Mouse (Mus musculus) heart, embryonic 10.5 days (tissue): ENCODE measurements at regions not wholly inside any gene's neighbourhood (a gene's known extent, or its start where the extent isn't known, plus 50 kb on each side); places are given as distances from the start of the nearest gene placed in this dataset.

Source experiments
- DNase-seq: peaks from one replicate; pipeline ENCODE4 v3.0.0-alpha.2; 2017; ENCODE audit warnings: low spot score
- H3K27ac ChIP-seq: fragments of 300-500 bp; sonication (generic); 2 replicates; pipeline ENCODE4 v1.5.1; 2016; ENCODE audit warnings: mild to moderate bottlenecking
- H3K27me3 ChIP-seq: fragments of 300-500 bp; sonication (generic); 2 replicates; pipeline ENCODE4 v1.6.1; 2016; ENCODE audit warnings: mild to moderate bottlenecking; ENCODE audit not compliant: poor library complexity, insufficient read depth, severe bottlenecking
- H3K36me3 ChIP-seq: fragments of 300-500 bp; sonication (generic); 2 replicates; pipeline ENCODE4 v1.6.1; 2016; ENCODE audit warnings: mild to moderate bottlenecking, moderate library complexity
- H3K4me1 ChIP-seq: fragments of 300-500 bp; sonication (generic); 2 replicates; pipeline ENCODE4 v1.6.1; 2016; ENCODE audit warnings: mild to moderate bottlenecking
- H3K4me3 ChIP-seq: fragments of 300-500 bp; sonication (generic); 2 replicates; pipeline ENCODE4 v1.5.1; 2016; ENCODE audit warnings: mild to moderate bottlenecking, moderate library complexity
- H3K9me3 ChIP-seq: fragments of 300-500 bp; sonication (generic); 2 replicates; pipeline ENCODE4 v1.6.1; 2016; ENCODE audit warnings: mild to moderate bottlenecking, moderate library complexity
- WGBS: fragments of 180-500 bp; shearing (Covaris S2); methylation state at CpG from one replicate; pipeline ENCODE4 v1.1.7; 2016; 5-methylcytosine and 5-hydroxymethylcytosine counted together

DNA sequence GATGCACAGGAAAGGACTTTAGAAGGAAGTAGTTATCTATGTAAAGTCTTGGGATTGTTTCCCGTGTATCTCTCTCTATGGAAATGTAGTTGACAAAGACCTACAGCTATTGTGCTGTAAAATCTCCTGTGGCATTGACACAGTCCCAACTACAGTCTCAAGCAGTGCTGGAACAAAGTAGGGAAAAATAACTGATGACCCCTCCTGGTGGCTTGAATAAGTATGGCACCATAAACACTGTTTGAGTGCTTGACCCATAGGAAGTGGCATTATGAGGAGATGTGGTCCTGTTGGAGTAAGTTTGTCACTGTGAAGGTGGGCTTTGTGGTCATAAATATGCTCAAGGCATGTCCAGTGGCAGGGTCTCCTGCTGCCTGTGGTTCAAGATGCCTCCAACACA, 928.4 kb upstream of the Mms22l start:
- Histone ChIP-seq H3K36me3 (no peaks in the 10 kb centered on the region), H3K27me3 (no peaks in the 10 kb centered on the region), H3K27ac (no peak overlapping the region), H3K9me3 (no peaks in the 10 kb centered on the region), H3K4me1 (no peaks in the 10 kb centered on the region), H3K4me3 (no peak overlapping the region)
- 58% methylated on average over 1 of the region's 1 CpGs for WGBS
- no peak for DNase-seq

DNA sequence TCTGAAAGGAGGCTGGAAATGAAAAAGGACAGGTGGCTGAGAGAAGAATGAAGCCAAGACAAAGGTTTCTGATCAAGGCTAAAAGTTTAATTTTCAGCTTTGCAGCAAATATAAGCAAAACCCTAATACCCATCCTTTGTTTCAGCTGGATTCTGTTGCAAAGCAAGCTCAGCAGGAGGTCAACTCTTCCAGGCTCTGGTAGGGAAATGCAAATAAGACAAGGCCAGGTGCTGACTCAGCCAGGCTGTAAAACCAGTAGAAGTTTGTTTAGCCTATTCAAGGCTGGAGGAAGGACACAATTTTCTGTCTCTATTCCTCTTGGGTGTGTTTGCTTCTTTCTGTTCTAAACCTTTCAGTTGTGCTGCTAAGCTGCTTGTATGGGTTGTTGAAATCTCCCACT, 923.2 kb upstream of the Mms22l start:
- Histone ChIP-seq H3K9me3 (no peaks in the 10 kb centered on the region), H3K27me3 (no peaks in the 10 kb centered on the region), H3K36me3 (no peaks in the 10 kb centered on the region), H3K27ac (no peak overlapping the region), H3K4me1 (no peaks in the 10 kb centered on the region), H3K4me3 (no peak overlapping the region)
- DNase-seq, result no peak

DNA sequence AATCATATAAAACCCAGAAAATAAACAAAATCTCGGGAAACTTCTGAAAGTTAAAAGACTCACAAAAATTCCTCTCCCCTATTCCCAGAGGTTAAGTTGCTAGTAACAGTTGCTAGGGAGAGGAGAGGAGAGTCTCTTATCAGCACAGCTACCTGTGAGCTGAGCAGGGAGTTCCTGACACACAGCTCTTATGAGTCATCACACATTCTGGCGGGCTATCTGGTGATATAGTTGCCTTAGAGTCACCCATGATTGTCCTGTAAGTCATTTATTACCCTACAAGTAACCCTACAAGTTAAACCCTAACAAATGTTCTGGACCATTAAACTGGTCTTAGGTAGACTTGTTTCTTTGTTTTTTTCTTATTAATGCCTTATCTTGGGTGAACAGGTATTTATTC, 908.8 kb upstream of the Mms22l start:
- Histone ChIP-seq H3K9me3 (no peaks in the 10 kb centered on the region), H3K27me3 (no peaks in the 10 kb centered on the region), H3K4me1 (no peaks in the 10 kb centered on the region), H3K4me3 (no peak overlapping the region), H3K36me3 (no peaks in the 10 kb centered on the region), H3K27ac (no peak overlapping the region)
- no peak for DNase-seq
- 11% methylated on average over 2 of the region's 2 CpGs for WGBS

DNA sequence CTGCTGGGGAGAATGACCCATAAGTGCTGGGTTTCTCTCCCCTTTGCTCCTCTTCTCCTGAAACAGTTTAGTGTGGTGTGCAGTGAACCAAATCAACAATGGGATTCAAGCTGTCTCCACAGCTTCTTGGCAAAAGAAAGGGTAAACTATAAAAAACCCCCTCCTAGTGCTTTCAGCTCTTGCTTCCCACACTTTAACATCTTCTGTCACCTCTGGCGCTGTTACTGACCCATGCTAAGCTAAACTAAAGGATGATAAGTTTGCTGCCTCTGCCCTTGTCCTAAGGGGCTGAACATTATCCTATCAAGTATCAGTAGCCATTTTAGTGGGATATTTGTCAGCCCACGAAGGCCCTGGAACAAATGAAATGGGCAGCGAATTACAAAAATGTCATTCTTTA, 905.4 kb upstream of the Mms22l start:
- no peak for DNase-seq
- Histone ChIP-seq H3K4me3 (no peak overlapping the region), H3K27me3 (no peaks in the 10 kb centered on the region), H3K4me1 (no peaks in the 10 kb centered on the region), H3K27ac (no peak overlapping the region), H3K9me3 (no peaks in the 10 kb centered on the region), H3K36me3 (no peaks in the 10 kb centered on the region)
- WGBS, result 64% methylated on average over 3 of the region's 3 CpGs

DNA sequence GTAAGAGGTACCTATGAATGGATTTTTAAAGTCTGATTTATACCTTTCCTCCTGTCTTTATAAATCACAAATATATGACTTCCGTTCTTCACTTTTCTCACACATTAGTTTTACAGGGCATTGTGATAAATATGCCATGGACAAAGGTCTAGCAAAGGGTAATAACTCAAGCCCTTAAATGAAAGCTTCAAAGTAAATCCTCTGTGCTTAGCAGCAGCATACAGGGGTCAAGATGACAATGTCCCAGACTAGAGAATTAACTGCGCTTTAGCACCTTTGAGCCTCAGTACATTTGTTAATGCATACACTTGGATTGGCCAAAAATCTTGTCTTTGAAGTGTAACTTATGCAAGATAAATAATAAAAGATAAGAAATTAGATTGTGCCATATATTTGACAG, 904.7 kb upstream of the Mms22l start:
- H3K27me3 ChIP-seq, result no peaks in the 10 kb centered on the region
- no peaks in the 10 kb centered on the region for H3K36me3 ChIP-seq
- no peaks in the 10 kb centered on the region for H3K4me1 ChIP-seq
- H3K27ac ChIP-seq, result no peak overlapping the region
- 88% methylated on average over 2 of the region's 2 CpGs for WGBS
- H3K4me3 ChIP-seq, result no peak overlapping the region
- no peaks in the 10 kb centered on the region for H3K9me3 ChIP-seq
- DNase-seq, result no peak

DNA sequence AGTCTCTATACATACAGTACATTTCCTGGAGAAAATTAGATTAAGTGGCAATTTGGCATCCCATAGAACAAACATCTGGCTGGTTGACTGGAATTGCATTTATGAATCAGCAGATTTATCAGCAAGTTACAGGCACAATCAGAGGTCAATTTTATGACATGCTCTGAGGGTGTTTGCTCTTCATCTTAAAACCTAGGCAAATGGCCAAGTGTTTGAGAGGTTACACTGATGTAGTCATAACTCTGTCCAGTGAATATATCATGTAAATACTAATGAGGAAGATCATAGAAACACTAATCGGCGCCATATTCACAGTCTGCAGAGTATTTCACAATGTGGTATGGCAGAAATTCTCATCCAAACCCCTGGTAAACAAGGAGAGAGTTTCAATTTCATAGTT, 896.2 kb upstream of the Mms22l start:
- DNase-seq, result no peak
- 89% methylated on average over 2 of the region's 2 CpGs for WGBS
- Histone ChIP-seq H3K9me3 (no peaks in the 10 kb centered on the region), H3K4me1 (no peaks in the 10 kb centered on the region), H3K4me3 (no peak overlapping the region), H3K27ac (no peak overlapping the region), H3K27me3 (no peaks in the 10 kb centered on the region), H3K36me3 (no peaks in the 10 kb centered on the region)

DNA sequence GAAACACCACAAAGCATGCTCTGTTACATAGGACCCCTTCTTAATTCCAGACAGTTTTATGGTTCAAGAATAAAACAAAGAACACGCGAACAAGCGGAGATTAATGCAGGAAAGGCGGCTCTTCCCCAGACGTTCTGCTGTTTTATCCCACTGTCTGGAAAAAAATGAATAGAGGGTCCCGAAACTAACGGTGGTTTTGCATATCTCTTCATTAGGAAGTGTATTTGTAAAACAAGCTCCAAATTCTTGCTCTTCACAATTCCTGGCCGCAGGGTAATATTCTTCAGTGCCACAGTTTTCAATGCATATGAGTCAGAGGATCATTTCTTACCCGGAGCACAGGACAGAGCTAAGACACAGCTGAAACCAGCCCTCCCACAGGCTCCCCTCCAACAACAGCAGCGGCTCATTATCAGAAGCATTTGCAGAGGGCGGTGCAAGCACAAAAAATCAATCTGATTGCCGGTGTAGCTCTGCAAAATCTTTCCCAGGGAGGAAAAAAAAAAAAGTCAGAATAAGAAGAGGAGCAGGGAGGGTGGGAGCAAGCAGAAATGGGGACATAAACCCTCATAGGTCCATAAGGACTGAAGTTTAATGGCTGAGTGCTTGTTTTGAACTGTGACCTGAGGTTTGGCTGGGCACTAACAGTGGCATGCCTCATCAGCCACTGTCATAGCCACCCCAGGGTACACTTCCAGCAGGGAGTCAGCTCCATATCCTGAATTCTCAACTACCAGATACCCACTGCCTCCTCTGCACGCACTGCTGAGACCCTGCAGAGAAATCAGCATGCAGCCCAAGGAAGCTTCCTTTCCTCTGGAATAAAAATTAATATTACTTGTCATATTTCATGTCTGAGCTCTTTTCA, 894.6 kb upstream of the Mms22l start:
- no peak overlapping the region for H3K27ac ChIP-seq
- DNase-seq, result no peak

DNA sequence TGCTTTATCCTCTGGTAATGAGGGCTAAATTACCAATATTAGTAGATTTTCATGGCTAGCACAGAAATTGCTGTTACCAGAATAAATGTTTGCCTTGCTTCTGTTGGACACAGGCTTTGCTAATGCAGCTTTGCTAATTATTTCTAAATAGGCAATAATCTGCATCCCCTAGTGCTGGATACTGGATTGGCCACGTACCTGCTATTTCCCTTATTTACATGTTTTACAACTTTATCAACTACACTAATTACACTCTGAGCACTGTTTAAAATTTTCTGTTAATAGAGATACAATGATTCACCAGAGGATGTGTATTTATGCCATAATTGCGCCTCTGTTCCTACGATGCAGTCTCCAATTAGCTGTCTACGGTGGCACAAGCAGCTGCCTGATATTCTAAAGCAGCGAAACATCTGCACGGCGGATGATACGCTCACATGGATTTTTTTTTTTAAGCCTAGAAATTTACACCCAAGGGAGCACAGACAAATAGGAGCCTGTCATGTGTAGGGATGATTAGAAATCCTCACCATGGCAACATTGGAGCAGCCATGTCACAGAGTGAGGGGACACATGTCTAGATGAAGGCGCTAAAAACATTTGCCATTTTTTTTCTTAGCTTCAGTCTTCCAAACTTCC, 893.8 kb upstream of the Mms22l start:
- no peaks in the 10 kb centered on the region for H3K36me3 ChIP-seq
- WGBS, result 88% methylated on average over 9 of the region's 9 CpGs
- DNase-seq, result no peak
- H3K27ac ChIP-seq, result no peak overlapping the region
- H3K4me3 ChIP-seq, result no peak overlapping the region
- no peaks in the 10 kb centered on the region for H3K4me1 ChIP-seq
- no peaks in the 10 kb centered on the region for H3K27me3 ChIP-seq
- no peaks in the 10 kb centered on the region for H3K9me3 ChIP-seq

More for the DNA sequence above, 894.6 kb upstream of the Mms22l start:
- Histone ChIP-seq H3K4me3 (no peak overlapping the region), H3K4me1 (no peaks in the 10 kb centered on the region), H3K36me3 (no peaks in the 10 kb centered on the region), H3K9me3 (no peaks in the 10 kb centered on the region), H3K27me3 (no peaks in the 10 kb centered on the region)
- WGBS, result 39% methylated on average over 13 of the region's 13 CpGs

DNA sequence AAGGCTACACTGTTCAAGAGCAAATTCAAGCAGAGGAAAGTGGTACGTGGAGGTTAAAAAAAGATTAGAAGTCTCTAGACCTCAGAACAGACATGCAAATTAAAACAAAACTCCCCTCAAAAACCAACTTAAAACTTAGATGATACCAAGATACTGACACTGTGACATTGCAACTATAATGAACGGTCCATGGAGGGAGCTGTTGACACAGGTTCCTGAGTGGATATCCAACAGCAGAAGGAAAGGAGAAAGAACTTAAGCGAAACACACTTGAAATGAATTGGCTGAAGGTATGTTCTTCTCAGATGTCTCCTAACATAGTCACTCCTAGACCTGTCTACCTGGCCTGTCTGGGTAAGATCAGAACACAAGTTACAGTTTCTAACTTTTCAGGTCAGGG, 888.9 kb upstream of the Mms22l start:
- no peaks in the 10 kb centered on the region for H3K36me3 ChIP-seq
- no peaks in the 10 kb centered on the region for H3K9me3 ChIP-seq
- H3K4me3 ChIP-seq, result no peak overlapping the region
- H3K27ac ChIP-seq, result no peak overlapping the region
- no peaks in the 10 kb centered on the region for H3K4me1 ChIP-seq
- no peak for DNase-seq
- 61% methylated on average over 3 of the region's 3 CpGs for WGBS
- H3K27me3 ChIP-seq, result no peaks in the 10 kb centered on the region

DNA sequence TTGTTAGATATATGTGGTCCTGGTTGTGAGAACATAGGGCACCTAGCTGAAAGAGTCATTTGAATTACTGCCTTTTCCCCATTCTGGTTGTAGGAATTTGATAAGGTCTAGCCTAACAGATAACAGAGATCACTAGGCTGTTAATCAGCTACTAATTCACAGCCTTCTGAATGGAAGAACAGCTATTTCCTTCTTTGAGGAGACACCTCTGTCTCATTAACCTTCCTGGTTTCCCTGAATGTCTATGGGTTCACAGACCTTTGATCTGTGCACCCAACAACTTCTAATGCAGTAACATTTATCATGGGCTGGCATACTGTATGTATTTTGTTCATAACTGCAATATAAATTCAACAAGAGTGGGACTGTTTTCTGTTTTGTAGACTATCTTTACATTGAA, 875.0 kb upstream of the Mms22l start:
- Histone ChIP-seq H3K36me3 (no peaks in the 10 kb centered on the region), H3K4me3 (no peak overlapping the region), H3K4me1 (no peaks in the 10 kb centered on the region), H3K9me3 (no peaks in the 10 kb centered on the region), H3K27me3 (no peaks in the 10 kb centered on the region), H3K27ac (no peak overlapping the region)
- no peak for DNase-seq

DNA sequence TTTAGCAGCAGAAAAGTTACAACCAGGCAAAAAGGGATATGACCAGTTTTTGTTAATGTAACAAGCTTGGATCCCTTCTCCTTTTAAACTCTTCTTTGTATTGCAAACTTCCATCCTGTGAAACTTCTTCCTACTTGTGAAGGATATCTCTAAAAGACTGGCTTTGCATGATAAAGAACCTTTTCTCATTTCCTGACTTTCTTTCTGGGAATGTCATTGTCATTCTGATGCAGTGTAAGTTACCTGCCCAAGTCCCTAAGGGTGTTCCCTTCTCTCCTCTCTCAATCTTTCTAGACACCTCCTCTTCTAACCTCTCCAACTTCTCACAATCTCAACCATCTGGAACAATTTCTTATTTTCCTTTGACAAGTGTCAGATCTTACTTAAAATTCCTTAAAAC, 874.0 kb upstream of the Mms22l start:
- Histone ChIP-seq H3K9me3 (no peaks in the 10 kb centered on the region), H3K4me1 (no peaks in the 10 kb centered on the region), H3K27ac (no peak overlapping the region), H3K36me3 (no peaks in the 10 kb centered on the region), H3K27me3 (no peaks in the 10 kb centered on the region), H3K4me3 (no peak overlapping the region)
- no peak for DNase-seq

DNA sequence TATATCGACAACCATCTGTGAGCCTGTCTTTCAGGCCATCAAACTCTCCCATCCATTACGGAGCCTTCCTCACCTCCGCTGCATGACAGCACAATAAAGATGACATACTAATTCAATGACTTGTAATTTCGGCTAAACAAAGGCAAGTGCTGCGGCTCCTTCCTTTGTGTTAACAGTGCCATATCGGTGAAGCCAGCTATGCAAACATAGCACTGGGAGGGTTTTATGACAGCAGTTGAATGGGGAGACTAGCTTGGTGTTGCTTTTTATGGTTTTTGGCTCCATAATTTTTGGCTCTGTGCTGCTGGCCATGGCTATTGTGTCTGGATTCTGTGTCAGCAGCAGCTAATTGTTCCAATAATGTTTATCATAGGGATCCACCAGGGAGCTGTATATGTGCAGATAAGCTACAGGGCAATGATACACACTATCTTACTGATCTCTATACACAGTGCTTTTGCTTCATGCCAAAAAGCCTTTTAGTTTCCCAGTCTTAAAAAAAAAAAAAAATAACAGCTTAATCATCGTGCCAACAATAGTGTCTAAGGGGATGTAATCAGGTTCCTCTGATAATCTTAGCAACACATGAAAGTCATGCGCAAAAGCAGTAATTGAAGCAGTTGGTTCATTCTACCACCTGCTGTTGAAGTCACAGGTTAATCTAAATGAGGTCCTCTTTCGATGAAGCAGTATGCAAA, 859.9 kb upstream of the Mms22l start:
- WGBS, result 82% methylated on average over 9 of the region's 9 CpGs
- Histone ChIP-seq H3K4me3 (no peak overlapping the region), H3K27ac (no peak overlapping the region), H3K27me3 (no peaks in the 10 kb centered on the region), H3K4me1 (no peaks in the 10 kb centered on the region), H3K9me3 (no peaks in the 10 kb centered on the region), H3K36me3 (no peaks in the 10 kb centered on the region)
- no peak for DNase-seq

DNA sequence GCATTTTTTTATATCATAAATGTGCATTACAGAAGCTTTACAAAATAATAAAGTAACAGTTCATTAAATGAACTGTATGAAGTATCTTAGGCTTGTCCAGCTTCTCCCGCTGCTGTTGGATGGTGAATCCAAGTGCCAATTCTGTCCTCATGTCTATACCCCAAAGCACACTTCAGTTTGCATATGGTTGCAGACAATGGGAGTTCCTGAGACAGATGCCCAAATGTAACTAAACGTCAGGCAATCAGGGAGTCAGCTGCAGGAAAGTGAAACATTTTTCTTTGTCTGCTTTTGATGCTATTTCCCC, 859.4 kb upstream of the Mms22l start:
- 77% methylated on average over 2 of the region's 2 CpGs for WGBS
- no peak for DNase-seq
- H3K36me3 ChIP-seq, result no peaks in the 10 kb centered on the region

More for the DNA sequence above, 859.4 kb upstream of the Mms22l start:
- Histone ChIP-seq H3K4me1 (no peaks in the 10 kb centered on the region), H3K9me3 (no peaks in the 10 kb centered on the region), H3K27ac (no peak overlapping the region), H3K4me3 (no peak overlapping the region), H3K27me3 (no peaks in the 10 kb centered on the region)
